Mouse (Mus musculus) monocyte, adult 5-6 weeks (primary cell): Measurements from ENCODE around the gene Gm5128. TPM values are rescaled to one million over a fixed set of nuclear protein-coding genes. Genes with fewer than 3 reads are reported as not detected.
"Not testable (repeated sequence)": the region's sequence is repeated elsewhere in the genome, so short reads cannot be mapped to it uniquely, and the experiment has no call there.

Experiments used
- ATAC-seq: fragments of 153-309, 156-312 bp; replicated peaks from 2 replicates; pipeline ENCODE4 v1.8.0; 2017; ENCODE audit warnings: mild to moderate bottlenecking; ENCODE audit not compliant: low TSS enrichment, insufficient number of reproducible peaks, severe bottlenecking, poor library complexity, low FRiP score
- total RNA-seq: library from RNA; stranded (forward); fragments of 200-1000, 200-491, 200-594 nt; gene quantifications from 3 replicates; pipeline ENCODE4 v1.2.3, GENCODE M21; 2017

Gene Gm5128
- total RNA-seq, result not detected in 3 replicates

- ATAC-seq, result not testable (repeated sequence)
Observed at GRCm38 (mm10) chrX:135372984-135373383, at the start of gene Gm5128. Gm5128 (plus strand) TSS chrX:135373284.

DNA sequence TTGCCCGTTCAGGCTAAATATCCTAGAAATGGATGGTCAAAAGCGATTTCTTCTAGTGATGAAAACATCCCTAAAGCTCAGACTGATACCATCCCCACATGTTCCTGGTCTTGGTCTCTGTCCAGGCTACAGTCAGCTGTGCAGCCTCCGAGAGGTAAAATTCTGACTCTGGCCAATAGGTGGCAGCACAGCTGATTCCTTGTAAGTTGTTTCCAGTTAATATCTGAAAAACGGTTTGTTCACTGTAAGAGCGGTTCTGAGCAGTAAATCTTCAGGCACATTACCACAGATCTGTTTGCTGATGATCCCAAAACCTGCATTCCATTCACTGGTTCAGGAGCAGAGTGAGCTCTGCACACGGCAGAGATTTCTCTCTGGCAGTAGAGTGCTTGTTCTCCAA, 12.4 kb upstream of the Gm5128 start:
- not testable (repeated sequence) for ATAC-seq

- not testable (repeated sequence) for ATAC-seq
Observed at GRCm38 (mm10) chrX:135361943-135362342, 11.1 kb upstream of the Gm5128 start.

- not testable (repeated sequence) for ATAC-seq
Observed at GRCm38 (mm10) chrX:135403578-135403977, 30.5 kb downstream of the Gm5128 start.

DNA sequence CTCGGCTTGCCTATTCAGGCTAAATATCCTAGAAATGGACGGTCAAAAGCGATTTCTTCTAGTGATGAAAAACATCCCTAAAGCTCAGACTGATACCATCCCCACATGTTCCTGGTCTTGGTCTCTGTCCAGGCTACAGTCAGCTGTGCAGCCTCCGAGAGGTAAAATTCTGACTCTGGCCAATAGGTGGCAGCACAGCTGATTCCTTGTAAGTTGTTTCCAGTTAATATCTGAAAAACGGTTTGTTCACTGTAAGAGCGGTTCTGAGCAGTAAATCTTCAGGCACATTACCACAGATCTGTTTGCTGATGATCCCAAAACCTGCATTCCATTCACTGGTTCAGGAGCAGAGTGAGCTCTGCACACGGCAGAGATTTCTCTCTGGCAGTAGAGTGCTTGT, 48.1 kb downstream of the Gm5128 start:
- not testable (repeated sequence) for ATAC-seq

- not testable (repeated sequence) for ATAC-seq
Observed at GRCm38 (mm10) chrX:135421824-135422223, 48.7 kb downstream of the Gm5128 start.

DNA sequence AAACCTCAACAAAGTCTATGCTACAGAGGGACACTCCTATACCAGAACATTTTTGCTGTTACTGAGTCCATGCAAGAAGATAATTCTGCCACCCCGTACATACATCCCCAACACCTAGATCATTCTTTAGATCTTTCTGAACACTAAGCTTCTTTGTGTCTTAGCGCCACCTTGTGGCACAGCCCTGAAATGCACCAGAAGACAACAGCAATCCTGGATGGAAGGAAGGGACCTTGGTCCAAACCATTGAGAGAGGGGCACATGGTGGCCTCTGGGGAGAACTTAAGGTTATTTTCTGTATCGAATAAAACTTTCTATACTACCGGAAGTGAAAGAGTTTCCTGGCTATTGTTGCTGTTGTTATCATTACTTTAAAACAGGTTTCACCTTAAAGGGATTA, 49.4 kb downstream of the Gm5128 start:
- not testable (repeated sequence) for ATAC-seq

Other genes with a start within 250 kb of the Gm5128 start
- not detected in 3 replicates for gene Gm15023, start 195.7 kb upstream of the Gm5128 start, total RNA-seq
- gene Tceal6, start 162.6 kb upstream of the Gm5128 start, total RNA-seq, result not detected in 3 replicates
- not detected in 3 replicates for gene Pramel3, start 71.0 kb upstream of the Gm5128 start, total RNA-seq
- gene Gm7903, start 60.6 kb downstream of the Gm5128 start, total RNA-seq, result not detected in 3 replicates
- gene AV320801, start 121.3 kb downstream of the Gm5128 start, total RNA-seq, result not detected in 3 replicates
- gene Nxf7, start 225.5 kb downstream of the Gm5128 start, total RNA-seq, result not detected in 3 replicates